Mouse (Mus musculus) neural tube, embryonic 14.5 days (tissue): ENCODE data around the gene Fbrs. TPM values are rescaled to one million over a fixed set of nuclear protein-coding genes. Genes with fewer than 3 reads are reported as not detected.
"Not testable (repeated sequence)": the region's sequence is repeated elsewhere in the genome, so short reads cannot be mapped to it uniquely, and the experiment has no call there.

ENCODE experiments used
- ATAC-seq: fragments of 200-750 bp; cut with Nextera tagmentation; 2 replicates; pipeline ENCODE4 v1.8.0; 2017; ENCODE audit warnings: low read depth, mild to moderate bottlenecking, moderate TSS enrichment, moderate library complexity
- H3K27ac ChIP-seq: fragments of 300-500 bp; sonication (generic); 2 replicates; pipeline ENCODE4 v1.5.1; 2014; ENCODE audit warnings: low read depth, mild to moderate bottlenecking, control low read depth, low read length, moderate library complexity, mixed read lengths
- H3K27me3 ChIP-seq: fragments of 300-500 bp; sonication (generic); 2 replicates; pipeline ENCODE4 v1.6.1; 2014; ENCODE audit warnings: low read length; ENCODE audit not compliant: control insufficient read depth, insufficient read depth
- H3K36me3 ChIP-seq: fragments of 300-500 bp; sonication (generic); 2 replicates; pipeline ENCODE4 v1.6.1; 2014; ENCODE audit warnings: low read length, mixed read lengths; ENCODE audit not compliant: control insufficient read depth, insufficient read depth
- H3K4me1 ChIP-seq: fragments of 300-500 bp; sonication (generic); 2 replicates; pipeline ENCODE4 v1.6.1; 2014; ENCODE audit warnings: low read length; ENCODE audit not compliant: control insufficient read depth, insufficient read depth
- H3K4me2 ChIP-seq: fragments of 300-500 bp; sonication (generic); 2 replicates; pipeline ENCODE4 v1.6.1; 2014; ENCODE audit warnings: mild to moderate bottlenecking, low read depth, low read length, control low read depth
- H3K4me3 ChIP-seq: fragments of 300-500 bp; sonication (generic); 2 replicates; pipeline ENCODE4 v1.5.1; 2014; ENCODE audit warnings: low read depth, low read length, control low read depth, mixed read lengths
- H3K9ac ChIP-seq: fragments of 300-500 bp; sonication (generic); replicated peaks from 2 replicates; pipeline ENCODE4 v1.6.1; 2014; ENCODE audit warnings: low read depth, mild to moderate bottlenecking, control low read depth, low read length, mixed read lengths
- H3K9me3 ChIP-seq: fragments of 300-500 bp; sonication (generic); 2 replicates; pipeline ENCODE4 v1.6.1; 2016; ENCODE audit warnings: low read length; ENCODE audit not compliant: control insufficient read depth
- WGBS: fragments of 180-500 bp; shearing (Covaris S2); extraction: QIAGEN DNeasy Blood & Tissue Kit; methylation state at CpG from one replicate; pipeline ENCODE4 v1.1.7; 2014; 5-methylcytosine and 5-hydroxymethylcytosine counted together
- polyA plus RNA-seq: library from polyadenylated mRNA; unstranded; fragments of >200 nt; fragmentation: Nextera tagmentation; extraction: Ambion mirVana; gene quantifications from 2 replicates; pipeline ENCODE4 v1.2.1, GENCODE M21; 2014

Fbrs gene
- polyA plus RNA-seq, 1 experiment from 2014 or later, result 15.5 TPM

DNA sequence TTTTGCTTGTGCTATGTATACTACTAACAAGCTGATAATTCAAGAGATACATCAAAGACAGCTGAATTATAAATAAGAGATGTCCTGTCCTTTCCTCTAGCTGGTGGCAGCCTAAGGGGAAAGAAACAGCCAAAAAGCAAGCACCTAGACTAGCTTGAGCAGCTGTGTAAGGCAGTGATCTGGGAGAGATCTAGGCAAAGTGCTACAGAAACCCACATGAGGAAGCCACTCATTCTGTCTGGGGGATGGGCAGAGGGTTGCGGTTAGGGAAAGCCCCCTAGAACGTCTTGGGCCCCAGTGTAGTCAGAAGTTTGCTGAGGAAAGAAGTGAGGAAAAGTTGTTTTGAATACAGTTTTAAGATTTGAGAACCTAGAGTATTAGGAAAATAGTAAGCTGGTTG, 1.3 kb downstream of the Fbrs start:
- Histone ChIP-seq H3K9me3 (no peaks in the 10 kb centered on the region), H3K36me3 (peaks cover 36% of the 10 kb centered on the region), H3K27ac (no peak overlapping the region), H3K4me2 (peak overlapping the region; percentile 98), H3K9ac (peak overlapping the region; percentile 95; the same call in 1 of the 2 replicates), H3K27me3 (no peaks in the 10 kb centered on the region), H3K4me3 (peak overlapping the region; percentile 96), H3K4me1 (peaks cover 21% of the 10 kb centered on the region)
- no peak for ATAC-seq
- 78% methylated on average over 2 of the region's 2 CpGs for WGBS

DNA sequence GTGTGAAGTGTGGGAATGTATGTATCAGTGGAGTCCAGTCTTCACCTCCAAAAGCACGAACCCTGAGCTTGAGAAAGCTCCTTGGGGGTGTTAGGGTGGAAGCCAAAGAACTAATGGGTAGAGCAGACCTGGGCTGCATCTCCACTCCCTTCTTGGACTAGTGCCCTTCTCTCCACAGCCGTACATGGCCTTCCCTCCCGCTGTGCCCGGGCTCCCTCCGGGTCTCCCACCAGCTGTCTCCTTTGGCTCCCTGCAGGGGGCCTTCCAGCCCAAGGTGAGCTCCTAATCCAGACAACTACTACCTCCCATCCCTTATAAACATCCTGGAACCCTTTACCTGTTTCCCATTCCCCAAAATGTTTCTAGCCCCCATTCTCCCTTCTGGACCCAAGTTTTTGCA, 6.4 kb downstream of the Fbrs start:
- no peak for ATAC-seq
- Histone ChIP-seq H3K27me3 (no peaks in the 10 kb centered on the region), H3K9me3 (no peaks in the 10 kb centered on the region), H3K4me1 (peaks cover 8% of the 10 kb centered on the region), H3K27ac (no peak overlapping the region), H3K9ac (no peak overlapping the region), H3K4me3 (no peak overlapping the region), H3K36me3 (peaks cover 68% of the 10 kb centered on the region), H3K4me2 (no peak overlapping the region)
- 77% methylated on average over 5 of the region's 5 CpGs for WGBS

DNA sequence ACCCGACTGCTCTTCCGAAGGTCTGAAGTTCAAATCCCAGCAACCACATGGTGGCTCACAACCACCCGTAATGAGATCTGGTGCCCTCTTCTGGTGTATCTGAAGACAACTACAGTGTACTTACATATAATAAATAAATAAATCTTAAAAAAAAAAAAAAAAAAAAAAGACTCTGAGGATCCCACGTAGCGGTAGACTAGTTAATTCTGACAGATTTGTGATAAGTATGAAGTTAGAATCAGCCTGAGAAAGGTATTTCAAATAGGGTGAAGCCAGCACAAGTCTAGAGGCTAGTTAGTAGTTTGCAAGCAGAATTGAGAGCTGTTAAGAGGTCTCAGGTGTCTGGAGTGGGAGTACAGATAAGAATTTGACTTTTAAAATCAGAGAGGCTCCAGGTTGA, 9.4 kb downstream of the Fbrs start:
- peaks cover 62% of the 10 kb centered on the region for H3K36me3 ChIP-seq
- H3K4me3 ChIP-seq, ATAC-seq, H3K9me3 ChIP-seq, H3K27me3 ChIP-seq, H3K4me1 ChIP-seq, H3K27ac ChIP-seq, H3K4me2 ChIP-seq, H3K9ac ChIP-seq: not testable (repeated sequence)
- 95% methylated on average over 4 of the region's 5 CpGs for WGBS

DNA sequence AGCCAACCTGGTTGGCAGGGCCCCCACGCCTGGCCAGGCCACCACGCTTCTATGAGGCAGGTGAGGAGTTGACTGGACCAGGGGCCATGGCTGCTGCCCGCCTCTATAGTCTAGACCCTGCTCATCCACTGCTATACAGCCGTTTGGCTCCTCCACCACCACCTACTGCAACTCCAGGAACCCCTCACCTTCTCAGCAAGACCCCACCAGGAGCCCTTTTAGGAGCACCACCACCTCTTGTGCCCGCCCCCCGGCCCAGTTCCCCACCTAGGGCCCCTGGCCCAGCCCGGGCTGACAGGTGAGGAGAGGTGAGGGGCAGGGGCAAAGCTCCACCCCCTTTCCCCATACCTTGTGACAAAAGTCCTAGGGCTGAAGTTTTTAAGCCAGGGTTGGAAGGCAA, 11.0 kb downstream of the Fbrs start:
- 92% methylated on average over 7 of the region's 7 CpGs for WGBS
- H3K4me2 ChIP-seq, result no peak overlapping the region
- H3K27ac ChIP-seq, result no peak overlapping the region
- no peaks in the 10 kb centered on the region for H3K4me1 ChIP-seq
- peaks cover 56% of the 10 kb centered on the region for H3K36me3 ChIP-seq
- no peaks in the 10 kb centered on the region for H3K27me3 ChIP-seq
- no peak for ATAC-seq
- no peak overlapping the region for H3K9ac ChIP-seq
- no peak overlapping the region for H3K4me3 ChIP-seq
- H3K9me3 ChIP-seq, result no peaks in the 10 kb centered on the region

DNA sequence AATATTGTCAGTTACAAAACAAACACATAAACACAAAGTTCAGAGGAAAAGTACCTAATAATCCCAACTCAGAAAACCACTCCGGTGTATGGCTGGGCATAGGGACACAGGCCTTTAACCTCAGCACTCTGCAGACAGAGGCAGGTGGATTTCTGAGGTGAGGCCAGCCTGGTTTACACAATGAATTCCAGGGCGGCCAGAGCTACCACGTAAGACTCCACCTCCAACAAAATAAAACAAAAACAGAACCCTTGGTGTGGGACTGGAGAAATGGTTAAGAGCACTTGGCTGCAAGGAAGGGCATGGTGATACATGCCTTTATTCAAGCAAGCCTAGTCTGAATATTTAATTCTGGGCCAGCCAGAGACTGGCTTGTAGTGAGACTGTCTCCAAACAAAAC, 12.8 kb downstream of the Fbrs start:
- WGBS, result 87% methylated on average over 3 of the region's 3 CpGs
- ATAC-seq, result no peak
- Histone ChIP-seq H3K4me2 (no peak overlapping the region), H3K4me1 (no peaks in the 10 kb centered on the region), H3K4me3 (no peak overlapping the region), H3K27ac (no peak overlapping the region), H3K36me3 (peaks cover 40% of the 10 kb centered on the region), H3K9me3 (no peaks in the 10 kb centered on the region), H3K9ac (no peak overlapping the region), H3K27me3 (no peaks in the 10 kb centered on the region)

DNA sequence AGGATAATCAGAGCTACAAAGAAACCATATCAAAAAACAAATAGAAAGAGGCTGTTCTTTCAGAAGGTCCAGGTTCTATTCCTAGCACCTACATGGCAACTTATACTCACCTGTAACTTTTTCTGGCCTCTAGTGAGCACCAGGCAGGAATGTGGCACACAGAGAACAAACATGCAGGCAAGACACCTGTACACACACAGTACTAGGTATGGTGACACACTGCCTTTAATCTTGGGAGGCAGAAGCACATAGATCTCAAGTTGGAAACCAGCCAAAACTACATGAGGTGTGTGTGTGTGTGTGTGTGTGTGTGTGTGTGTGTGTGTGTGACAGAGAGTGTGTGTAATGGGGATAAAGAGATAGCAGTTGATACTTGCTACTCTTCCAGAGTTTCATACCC, 15.6 kb downstream of the Fbrs start:
- Histone ChIP-seq H3K27ac (no peak overlapping the region), H3K4me3 (no peak overlapping the region), H3K4me1 (no peaks in the 10 kb centered on the region), H3K36me3 (peaks cover 19% of the 10 kb centered on the region), H3K9me3 (no peaks in the 10 kb centered on the region), H3K4me2 (no peak overlapping the region), H3K9ac (no peak overlapping the region), H3K27me3 (no peaks in the 10 kb centered on the region)
- ATAC-seq, result no peak

DNA sequence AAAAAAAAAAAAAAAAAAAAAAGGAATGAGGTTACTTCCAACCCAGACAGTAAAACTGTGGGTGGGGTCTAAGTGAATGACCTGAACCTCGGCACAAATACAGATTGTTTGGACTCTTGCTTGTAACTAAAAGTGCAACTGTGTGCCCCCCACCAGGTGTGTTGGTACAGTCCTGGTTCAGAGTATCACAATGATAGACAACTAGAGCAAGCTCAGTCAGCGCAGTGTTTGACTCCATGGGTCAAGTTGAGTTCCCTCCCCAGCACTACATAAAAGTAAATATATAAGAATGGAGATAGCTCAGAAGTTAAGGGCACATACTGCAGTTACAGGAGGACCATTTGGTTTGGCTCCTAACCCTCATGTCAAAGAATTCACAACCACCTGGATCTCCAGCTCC, 18.4 kb downstream of the Fbrs start:
- Histone ChIP-seq H3K4me3 (no peak overlapping the region), H3K9me3 (no peaks in the 10 kb centered on the region), H3K27me3 (no peaks in the 10 kb centered on the region), H3K36me3 (no peaks in the 10 kb centered on the region; the same call in 1 of the 2 replicates), H3K9ac (no peak overlapping the region), H3K4me1 (no peaks in the 10 kb centered on the region), H3K27ac (no peak overlapping the region), H3K4me2 (no peak overlapping the region)
- WGBS, result 77% methylated on average over 2 of the region's 2 CpGs
- no peak for ATAC-seq

DNA sequence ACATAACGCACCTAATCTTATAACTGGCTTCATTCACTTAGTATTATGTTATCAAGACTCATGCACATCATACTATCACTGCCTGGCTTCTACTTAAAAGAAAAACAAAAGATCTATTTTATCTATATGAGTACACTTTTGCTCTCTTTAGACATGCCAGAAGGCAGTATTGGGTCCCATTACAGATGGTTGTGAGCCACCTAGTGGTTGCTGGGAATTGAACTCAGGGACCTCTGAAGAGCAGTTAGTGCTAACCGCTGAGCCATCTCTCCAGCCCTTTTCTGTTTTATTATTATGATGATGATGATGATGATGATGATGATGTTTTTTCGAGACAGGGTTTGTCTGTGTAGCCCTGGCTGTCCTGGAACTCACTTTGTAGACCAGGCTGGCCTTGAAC, 19.4 kb downstream of the Fbrs start:
- no peak for ATAC-seq
- WGBS, result 40% methylated on average over 3 of the region's 3 CpGs
- no peak overlapping the region for H3K4me2 ChIP-seq

DNA sequence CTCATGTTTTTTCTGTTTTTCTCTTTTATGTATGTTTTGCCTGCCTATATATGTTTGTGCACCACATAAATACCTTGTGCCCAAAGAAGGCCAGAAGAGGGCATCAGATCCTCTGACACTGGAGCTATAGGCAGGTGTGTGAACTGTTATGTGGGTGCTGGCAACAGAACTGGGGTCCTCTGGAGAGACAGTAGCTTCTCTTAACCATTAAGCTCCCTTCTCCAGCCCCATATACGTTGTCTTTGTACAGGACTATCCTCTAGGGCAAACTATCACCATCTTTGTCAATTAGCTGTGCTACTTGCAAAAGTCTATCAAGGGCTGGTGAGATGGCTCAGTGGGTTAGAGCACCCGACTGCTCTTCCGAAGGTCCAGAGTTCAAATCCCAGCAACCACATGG, 29.3 kb downstream of the Fbrs start:
- no peaks in the 10 kb centered on the region for H3K27me3 ChIP-seq
- H3K9me3 ChIP-seq, result no peaks in the 10 kb centered on the region
- H3K9ac ChIP-seq, result no peak overlapping the region
- no peak overlapping the region for H3K27ac ChIP-seq
- no peaks in the 10 kb centered on the region for H3K36me3 ChIP-seq
- no peak overlapping the region for H3K4me3 ChIP-seq
- peaks cover 6% of the 10 kb centered on the region for H3K4me1 ChIP-seq
- WGBS, result 97% methylated on average over 3 of the region's 3 CpGs
- ATAC-seq, result no peak
- no peak overlapping the region for H3K4me2 ChIP-seq

More for the DNA sequence above, 19.4 kb downstream of the Fbrs start:
- Histone ChIP-seq H3K27ac (no peak overlapping the region), H3K9me3 (no peaks in the 10 kb centered on the region), H3K27me3 (no peaks in the 10 kb centered on the region), H3K36me3 (no peaks in the 10 kb centered on the region; the same call in 1 of the 2 replicates), H3K4me3 (no peak overlapping the region), H3K9ac (no peak overlapping the region), H3K4me1 (no peaks in the 10 kb centered on the region)

DNA sequence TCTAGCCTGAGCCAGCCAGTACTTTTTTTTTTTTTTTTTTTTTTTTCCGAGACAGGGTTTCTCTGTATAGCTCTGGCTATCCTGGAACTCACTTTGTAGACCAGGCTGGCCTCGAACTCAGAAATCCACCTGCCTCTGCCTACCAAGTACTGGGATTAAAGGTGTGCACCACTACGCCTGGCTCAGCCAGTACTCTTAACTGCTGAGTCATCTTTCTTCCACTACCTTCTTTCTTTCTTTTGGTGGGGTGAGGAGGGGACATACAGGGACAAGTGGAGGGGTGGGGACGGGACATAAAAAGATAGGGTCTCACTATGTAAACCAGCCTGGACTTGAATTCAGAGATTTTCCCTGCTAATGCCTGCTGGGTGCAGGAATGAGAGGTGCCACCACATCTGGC, 30.8 kb downstream of the Fbrs start:
- H3K9me3 ChIP-seq, ATAC-seq, H3K4me3 ChIP-seq, H3K27me3 ChIP-seq, H3K4me2 ChIP-seq, H3K27ac ChIP-seq, H3K9ac ChIP-seq, H3K36me3 ChIP-seq: not testable (repeated sequence)
- peaks cover 15% of the 10 kb centered on the region for H3K4me1 ChIP-seq
- 88% methylated on average over 3 of the region's 4 CpGs for WGBS
